39 mouse cellular contexts compared by ENCODE assay signal in genomic region chr8:122663106-122663505, GRCm38 (mm10). TPM values are rescaled to one million over a fixed set of nuclear protein-coding genes. Genes with fewer than 3 reads are reported as not detected.
DNase-seq lines count a peak whose midpoint lies in the region; ATAC-seq and TF ChIP-seq lines count a peak whose summit lies in the region.
"Had no signal": no experiment of that assay in that cellular context is flagged by ENCODE, and none has a peak within 500 bp of the region (broad histone marks: within the 10 kb centered on the region; RNA-seq: fewer than 3 reads in every experiment).

No protein-coding gene starts in this region.

- TF ChIP-seq CTCF in kidney, adult 2 months (conservative IDR thresholded peaks at IDR 0.05; ENCODE audit: insufficient read depth, insufficient read length, low read depth, low read length): no peak
- no peak for TF ChIP-seq CTCF in lung, postnatal 0 days (IDR thresholded peaks at IDR 0.05)

- H3K27ac ChIP-seq in kidney, adult 2 months (ENCODE audit: insufficient read depth, low read depth, low read length): peak overlapping the region; percentile 71
- H3K27ac ChIP-seq in lung, postnatal 0 days (ENCODE audit: low read length): 0 out of 2 replicates have a peak overlapping the region, but pooled peaks have one; percentile 27
- 0 out of 2 replicates have a peak overlapping the region, but pooled peaks have one; percentile 12 for H3K27ac ChIP-seq in embryonic facial prominence, embryonic 15.5 days (replicated peaks)
- H3K27ac ChIP-seq: embryonic facial prominence, embryonic 13.5 days; heart, embryonic 13.5 days; liver, embryonic 14.5 days; midbrain, embryonic 13.5 days had no signal

- H3K4me3 ChIP-seq in kidney, adult 2 months (ENCODE audit: insufficient read depth, low read depth, low read length): no peak overlapping the region
- no peak overlapping the region for H3K4me3 ChIP-seq in lung, postnatal 0 days (ENCODE audit: low read depth, low read length)
- no peak overlapping the region for H3K4me3 ChIP-seq in embryonic facial prominence, embryonic 15.5 days (replicated peaks)
- H3K4me3 ChIP-seq: embryonic facial prominence, embryonic 13.5 days; erythroblast, embryonic 14.5 days; heart, embryonic 13.5 days; hindbrain, embryonic 15.5 days; midbrain, embryonic 13.5 days had no signal

- TF ChIP-seq EP300 in lung, postnatal 0 days (IDR thresholded peaks at IDR 0.05): no peak

- DNase-seq in cerebellum, postnatal 10 days: peak; percentile 57 to 62
- no peak for DNase-seq in cerebellum, adult 9-10 months
- no peak for DNase-seq in kidney, adult 2 months
- no peak for DNase-seq in kidney, postnatal 4 days
- DNase-seq in lung, postnatal 0 days (ENCODE audit: low spot score): no peak
- DNase-seq in lung, postnatal 25 days (ENCODE audit: low spot score): no peak
- DNase-seq: adrenal gland, adult 8-10 months; cerebellum, adult 11-12 months; embryo, embryonic 11 days; forebrain, postnatal 0 days; gastrocnemius, postnatal 14 days; heart, postnatal 10 days; kidney, adult 18-20 months; kidney, postnatal 36 days; lung, adult 2 months; lung, postnatal 14 days; right cerebral cortex, postnatal 14 days; thymus, postnatal 14 days had no signal

- no peak overlapping the region for H3K9ac ChIP-seq in lung, postnatal 0 days (replicated peaks; ENCODE audit: low read depth)
- H3K9ac ChIP-seq in embryonic facial prominence, embryonic 15.5 days: no peak overlapping the region
- H3K9ac ChIP-seq: embryonic facial prominence, embryonic 13.5 days; forebrain, postnatal 0 days; heart, embryonic 13.5 days; hindbrain, embryonic 15.5 days; liver, embryonic 14.5 days; midbrain, embryonic 13.5 days had no signal

- H3K27me3 ChIP-seq in kidney, adult 2 months (replicated peaks; ENCODE audit: control insufficient read depth, insufficient read depth, low read length): no peaks in the 10 kb centered on the region
- H3K27me3 ChIP-seq in lung, postnatal 0 days (replicated peaks; ENCODE audit: insufficient read depth, low read length): no peaks in the 10 kb centered on the region
- H3K27me3 ChIP-seq in embryonic facial prominence, embryonic 15.5 days: no peaks in the 10 kb centered on the region
- H3K27me3 ChIP-seq: heart, embryonic 13.5 days; hindbrain, embryonic 15.5 days had no signal

- no peaks in the 10 kb centered on the region for H3K9me3 ChIP-seq in lung, postnatal 0 days (ENCODE audit: low read length)
- no peaks in the 10 kb centered on the region for H3K9me3 ChIP-seq in embryonic facial prominence, embryonic 15.5 days (replicated peaks)
- H3K9me3 ChIP-seq: embryonic facial prominence, embryonic 13.5 days; G1E; heart, embryonic 13.5 days; hindbrain, embryonic 15.5 days; midbrain, embryonic 13.5 days had no signal

- 50% methylated on average over 3 of the region's 3 CpGs for WGBS in kidney, adult 2 months
- 48% methylated on average over 3 of the region's 3 CpGs for WGBS in lung, postnatal 0 days
- whole genome bisulfite sequencing in embryonic facial prominence, embryonic 15.5 days: 54% methylated on average over 3 of the region's 3 CpGs

- peaks cover 17% of the 10 kb centered on the region; the same call in 1 of the 2 replicates for H3K4me1 ChIP-seq in kidney, adult 2 months (ENCODE audit: control insufficient read depth, insufficient read depth, low read length)
- H3K4me1 ChIP-seq in lung, postnatal 0 days (ENCODE audit: insufficient read depth, low read depth, low read length): peaks cover 33% of the 10 kb centered on the region
- peaks cover 90% of the 10 kb centered on the region for H3K4me1 ChIP-seq in embryonic facial prominence, embryonic 15.5 days

- ATAC-seq in lung, postnatal 0 days: no peak
- no peak for ATAC-seq in embryonic facial prominence, embryonic 15.5 days (ENCODE audit: insufficient number of reproducible peaks, low FRiP score, low TSS enrichment, low read depth)
- no peak for ATAC-seq in monocyte, adult 5-6 weeks (replicated peaks; ENCODE audit: insufficient number of reproducible peaks, low FRiP score, low TSS enrichment, poor library complexity, severe bottlenecking)
- ATAC-seq: forebrain, postnatal 0 days; inflammation-experienced regulatory T-cells, adult 6 months; midbrain, embryonic 13.5 days had no signal

- no peak overlapping the region for H3K4me2 ChIP-seq in lung, postnatal 0 days (replicated peaks; ENCODE audit: low read depth, low read length)
- no peak overlapping the region for H3K4me2 ChIP-seq in embryonic facial prominence, embryonic 15.5 days (replicated peaks)
- H3K4me2 ChIP-seq: embryonic facial prominence, embryonic 13.5 days; heart, embryonic 13.5 days; hindbrain, embryonic 15.5 days; midbrain, embryonic 13.5 days had no signal

- no peaks in the 10 kb centered on the region for H3K36me3 ChIP-seq in kidney, adult 2 months (ENCODE audit: control insufficient read depth, insufficient read depth, low read length)
- no peaks in the 10 kb centered on the region for H3K36me3 ChIP-seq in lung, postnatal 0 days (ENCODE audit: insufficient read depth, low read length)
- no peaks in the 10 kb centered on the region for H3K36me3 ChIP-seq in embryonic facial prominence, embryonic 15.5 days
- H3K36me3 ChIP-seq: embryonic facial prominence, embryonic 13.5 days; heart, embryonic 13.5 days; hindbrain, embryonic 15.5 days; midbrain, embryonic 13.5 days had no signal

- no peak for TF ChIP-seq POLR2A in kidney, adult 2 months (IDR thresholded peaks at IDR 0.05; ENCODE audit: low read depth, low read length)

RNA-seq across cellular contexts. Expression of gene Cbfa2t3, which starts 35.8 kb away (rescaled TPM):
- 5.5 and 6.7 TPM in 2 replicates for polyA plus RNA-seq in kidney, adult 2 months (2012; rRNA removed)
- 15.0 and 17.0 TPM in 2 replicates for polyA plus RNA-seq in lung, postnatal 0 days (2015; fragmentation: Nextera tagmentation; extraction: Ambion mirVana)
- polyA plus RNA-seq in embryonic facial prominence, embryonic 15.5 days (2015; fragmentation: Nextera tagmentation; extraction: Ambion mirVana): 6.2 and 6.4 TPM in 2 replicates
- total RNA-seq in monocyte, adult 5-6 weeks (2017): 21.2 to 48.6 TPM (median 32.6 TPM) in 3 replicates

RNA-seq across cellular contexts. Expression of gene Pabpn1l, which starts 40.6 kb away (rescaled TPM):
- 0.11 TPM in 2 replicates for polyA plus RNA-seq in kidney, adult 2 months (2012; rRNA removed)
- polyA plus RNA-seq in lung, postnatal 0 days (2015; fragmentation: Nextera tagmentation; extraction: Ambion mirVana): 0.12 TPM in 1 of 2 replicates, not detected in the other
- 0.63 and 1.2 TPM in 2 replicates for polyA plus RNA-seq in embryonic facial prominence, embryonic 15.5 days (2015; fragmentation: Nextera tagmentation; extraction: Ambion mirVana)
- total RNA-seq in monocyte, adult 5-6 weeks (2017): not detected in 3 replicates
- total RNA-seq: adrenal gland, adult 8-10 months; adrenal gland, postnatal 4 days; forebrain, postnatal 0 days; gastrocnemius, postnatal 14 days; granulocyte monocyte progenitor cell, adult 5-6 weeks; heart, postnatal 10 days; hematopoietic stem cell, adult 5-6 weeks; layer of hippocampus, adult 8-10 months; left cerebral cortex, adult 8-10 months; left cerebral cortex, postnatal 36 days had no signal
- polyA plus RNA-seq: embryonic facial prominence, embryonic 13.5 days; erythroblast, embryonic 14.5 days; forebrain, embryonic 11.5 days; forebrain, postnatal 0 days; G1E; heart, embryonic 13.5 days; hindbrain, embryonic 15.5 days; inflammation-experienced regulatory T-cells, adult 6 months; liver, embryonic 14.5 days; lung, adult 2 months; midbrain, embryonic 13.5 days; neural tube, embryonic 14.5 days; small intestine, adult 2 months; stomach, embryonic 14.5 days; urinary bladder, adult 2 months had no signal

RNA-seq across cellular contexts. Expression of gene Trappc2l, which starts 51.7 kb away (rescaled TPM):
- polyA plus RNA-seq in kidney, adult 2 months (2012; rRNA removed): 258 and 302 TPM in 2 replicates
- polyA plus RNA-seq in lung, postnatal 0 days (2015; fragmentation: Nextera tagmentation; extraction: Ambion mirVana): 66.8 and 70.0 TPM in 2 replicates
- 54.5 and 62.3 TPM in 2 replicates for polyA plus RNA-seq in embryonic facial prominence, embryonic 15.5 days (2015; fragmentation: Nextera tagmentation; extraction: Ambion mirVana)
- total RNA-seq in monocyte, adult 5-6 weeks (2017): 19.5 to 35.7 TPM (median 20.3 TPM) in 3 replicates

RNA-seq across cellular contexts. Expression of gene Galns, which starts 51.8 kb away (rescaled TPM):
- polyA plus RNA-seq in kidney, adult 2 months (2012; rRNA removed): 36.2 and 44.5 TPM in 2 replicates
- polyA plus RNA-seq in lung, postnatal 0 days (2015; fragmentation: Nextera tagmentation; extraction: Ambion mirVana): 14.3 and 14.5 TPM in 2 replicates
- 11.3 TPM in 2 replicates for polyA plus RNA-seq in embryonic facial prominence, embryonic 15.5 days (2015; fragmentation: Nextera tagmentation; extraction: Ambion mirVana)
- total RNA-seq in monocyte, adult 5-6 weeks (2017): 9.9 to 15.0 TPM (median 12.4 TPM) in 3 replicates

Comparison
In these comparisons a context has a peak if more than half of its experiments do, and no peak if none do; other contexts are left out.
1. DNase-seq: peak in cerebellum, postnatal 10 days (2 of 2); none in cerebellum, adult 9-10 months (single experiment), kidney, adult 2 months (single experiment), kidney, postnatal 4 days (0 of 2), lung, postnatal 0 days (single experiment) and lung, postnatal 25 days (single experiment).
2. H3K27ac ChIP-seq: peak in every context shown above with its lines; median percentile 71 in kidney, adult 2 months; 27 in lung, postnatal 0 days; 12 in embryonic facial prominence, embryonic 15.5 days.